Mouse (Mus musculus) G1E (cell line): Measurements from ENCODE around the gene Celf2. TPM values are rescaled to one million over a fixed set of nuclear protein-coding genes. Genes with fewer than 3 reads are reported as not detected.

Source experiments
- ATAC-seq: 2 replicates; pipeline ENCODE4 v1.8.0; 2016; ENCODE audit warnings: mild to moderate bottlenecking; ENCODE audit not compliant: insufficient number of reproducible peaks, poor library complexity, low FRiP score, severe bottlenecking; ENCODE audit errors: extremely low read depth
- DNase-seq: peaks from one replicate; pipeline ENCODE4 v3.0.0; 2012; ENCODE audit warnings: low spot score
- H3K27me3 ChIP-seq: 2 replicates; pipeline ENCODE4 v1.6.1; 2012; ENCODE audit warnings: mild to moderate bottlenecking, low read length, inconsistent platforms; ENCODE audit not compliant: insufficient read depth
- H3K36me3 ChIP-seq: replicated peaks from 2 replicates; pipeline ENCODE3; 2012; ENCODE audit warnings: mild to moderate bottlenecking, inconsistent platforms
- H3K4me1 ChIP-seq: 2 replicates; pipeline ENCODE4 v1.6.1; 2012; ENCODE audit warnings: low read depth, low read length, inconsistent platforms, mixed read lengths; ENCODE audit not compliant: insufficient read depth
- H3K4me3 ChIP-seq: 2 replicates; pipeline ENCODE4 v1.5.1; 2012; ENCODE audit warnings: low read depth, mild to moderate bottlenecking, inconsistent platforms, low read length, moderate library complexity, mixed read lengths
- H3K9me3 ChIP-seq: replicated peaks from 2 replicates; pipeline ENCODE4 v1.6.1; 2012; ENCODE audit warnings: inconsistent platforms
- CTCF ChIP-seq: IDR thresholded peaks from 2 replicates; pipeline ENCODE4 v1.5.1; 2012; ENCODE audit warnings: low read depth, low read length, inconsistent platforms, mixed read lengths
- GATA1 ChIP-seq: IDR thresholded peaks from 2 replicates; pipeline ENCODE4 v1.6.1; 2012; ENCODE audit warnings: borderline replicate concordance, low read length, inconsistent platforms, mixed read lengths
- GATA2 ChIP-seq: IDR thresholded peaks from 2 replicates; pipeline ENCODE4 v1.6.1; 2012; ENCODE audit warnings: low read depth, low read length, inconsistent platforms, borderline replicate concordance
- POLR2AphosphoS5 ChIP-seq: IDR thresholded peaks from 2 replicates; pipeline ENCODE4 v1.6.1; 2012; ENCODE audit warnings: low read depth, low read length, inconsistent platforms; ENCODE audit not compliant: insufficient replicate concordance
- TAL1 ChIP-seq: conservative IDR thresholded peaks from 2 replicates; pipeline ENCODE4 v1.6.1; 2012; ENCODE audit warnings: low read depth, low read length, inconsistent platforms, mixed read lengths
- polyA plus RNA-seq: library from polyadenylated mRNA; stranded (reverse); fragments of >175 nt; gene quantifications from 2 replicates; pipeline ENCODE4 v1.2.3, GENCODE M21; 2012
- total RNA-seq, 2 experiments: library from RNA; stranded (forward) in 1 of 2; stranded (reverse) in 1 of 2; fragments of 200-1000 nt in 1 of 2; fragments of >200 nt in 1 of 2; fragmentation: Nextera tagmentation in 1 of 2; gene quantifications; 2 replicates each; pipeline ENCODE4 v1.2.3; 2014 to 2017

The Celf2 gene
- total and polyA plus RNA-seq, 3 experiments, result 0.86 to 45.1 (median 14.2) TPM

DNA sequence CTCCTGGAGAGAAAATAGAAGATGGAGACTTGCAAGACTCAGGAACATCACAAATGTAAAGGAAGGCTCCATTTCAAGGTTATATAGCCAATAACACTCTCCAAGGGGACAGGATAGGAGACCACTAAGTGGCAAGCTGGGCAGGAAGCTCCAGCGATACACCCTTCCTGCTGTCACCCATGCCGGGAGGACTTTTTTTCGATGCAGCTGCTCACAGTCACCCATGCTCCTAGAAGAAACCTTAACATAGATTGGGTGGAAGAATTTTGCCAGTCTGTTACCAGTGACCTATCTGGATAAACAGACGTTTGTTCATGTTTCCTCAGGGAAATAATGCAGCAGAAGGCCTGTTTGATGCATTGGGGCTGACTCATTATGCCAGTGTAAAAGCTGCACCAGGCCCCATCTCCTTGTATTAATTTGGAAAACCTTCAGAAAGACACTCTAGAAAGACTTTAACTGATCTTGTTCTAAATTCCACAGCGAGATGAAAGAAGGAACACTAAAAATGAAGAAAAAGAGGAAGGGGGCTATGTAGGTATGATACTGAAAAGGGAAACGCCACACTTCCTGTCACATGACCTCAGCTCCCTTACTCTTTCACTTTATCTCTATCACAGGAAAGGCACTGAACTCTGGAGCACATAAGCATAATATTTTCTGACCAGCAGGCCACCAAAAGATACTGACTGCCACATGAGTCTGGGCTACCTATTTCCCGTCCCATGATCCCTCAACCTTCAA lies 798.5 kb downstream of the Celf2 start:
- Histone ChIP-seq H3K36me3 (no peaks in the 10 kb centered on the region), H3K4me3 (no peak overlapping the region), H3K9me3 (no peaks in the 10 kb centered on the region), H3K4me1 (peaks cover 4% of the 10 kb centered on the region; the same call in 1 of the 2 replicates), H3K27me3 (no peaks in the 10 kb centered on the region)
- TF ChIP-seq POLR2AphosphoS5, result no peak
- no peak for TF ChIP-seq CTCF
- no peak for TF ChIP-seq TAL1
- TF ChIP-seq GATA2, result no peak
- TF ChIP-seq GATA1, result no peak
- DNase-seq (no peak), ATAC-seq (peak; percentile 61)

DNA sequence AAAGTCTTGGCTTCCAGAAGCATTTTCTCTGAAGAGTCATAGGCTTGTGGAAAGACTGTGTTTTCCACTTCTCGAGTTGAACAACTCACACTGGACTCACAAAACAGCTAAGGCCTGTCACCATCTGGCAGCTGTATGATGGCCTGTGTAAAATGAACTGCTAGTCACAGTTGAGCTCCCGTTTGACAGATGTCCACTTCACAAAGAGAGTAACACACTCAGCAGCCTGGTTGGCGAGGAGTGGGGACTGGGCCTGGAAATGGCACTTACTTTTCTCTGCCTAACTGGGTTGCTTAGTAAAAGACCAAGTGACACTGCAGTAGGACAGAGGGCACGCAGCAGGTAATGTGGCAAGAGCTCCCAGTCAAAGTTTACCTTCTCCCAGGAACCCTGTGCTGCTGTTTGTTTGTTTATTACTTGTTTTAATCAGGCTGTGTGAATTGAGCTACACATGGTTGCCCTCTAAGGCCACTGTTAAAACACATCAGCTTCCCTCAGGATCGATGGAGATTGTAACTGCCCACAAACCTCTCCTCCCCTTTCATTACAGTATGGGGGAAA lies 801.3 kb downstream of the Celf2 start:
- TF ChIP-seq GATA2 (no peak), POLR2AphosphoS5 (no peak), CTCF (no peak), TAL1 (no peak), GATA1 (no peak)
- Histone ChIP-seq H3K36me3 (no peaks in the 10 kb centered on the region), H3K27me3 (no peaks in the 10 kb centered on the region), H3K4me3 (no peak overlapping the region), H3K4me1 (peaks cover 4% of the 10 kb centered on the region; the same call in 1 of the 2 replicates), H3K9me3 (no peaks in the 10 kb centered on the region)
- ATAC-seq (no peak), DNase-seq (no peak)

DNA sequence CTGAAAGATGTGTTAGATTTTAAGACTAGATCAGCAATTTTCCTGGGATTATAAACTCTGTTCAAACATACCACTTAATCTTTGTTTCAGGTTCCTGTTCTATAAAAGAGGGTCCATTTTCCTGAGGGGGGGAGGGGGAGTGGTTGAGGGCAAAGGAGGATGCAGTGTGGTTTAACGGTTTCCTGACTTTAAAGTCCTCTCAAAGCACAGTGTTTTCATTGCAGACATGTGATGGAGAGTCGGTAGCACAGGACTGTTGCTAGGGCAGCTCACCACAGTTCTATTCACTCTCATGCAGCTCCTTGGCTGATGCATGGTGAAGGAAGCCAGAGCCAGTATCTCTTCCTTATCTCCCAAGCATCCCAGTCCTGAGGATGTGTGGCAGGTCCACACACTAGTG lies 802.1 kb downstream of the Celf2 start:
- ATAC-seq, result peak; percentile 63
- Histone ChIP-seq H3K27me3 (no peaks in the 10 kb centered on the region), H3K36me3 (no peaks in the 10 kb centered on the region), H3K4me3 (no peak overlapping the region), H3K9me3 (no peaks in the 10 kb centered on the region), H3K4me1 (peaks cover 4% of the 10 kb centered on the region; the same call in 1 of the 2 replicates)
- TF ChIP-seq GATA1 (no peak), CTCF (no peak), POLR2AphosphoS5 (no peak), TAL1 (no peak), GATA2 (no peak)
- no peak for DNase-seq

DNA sequence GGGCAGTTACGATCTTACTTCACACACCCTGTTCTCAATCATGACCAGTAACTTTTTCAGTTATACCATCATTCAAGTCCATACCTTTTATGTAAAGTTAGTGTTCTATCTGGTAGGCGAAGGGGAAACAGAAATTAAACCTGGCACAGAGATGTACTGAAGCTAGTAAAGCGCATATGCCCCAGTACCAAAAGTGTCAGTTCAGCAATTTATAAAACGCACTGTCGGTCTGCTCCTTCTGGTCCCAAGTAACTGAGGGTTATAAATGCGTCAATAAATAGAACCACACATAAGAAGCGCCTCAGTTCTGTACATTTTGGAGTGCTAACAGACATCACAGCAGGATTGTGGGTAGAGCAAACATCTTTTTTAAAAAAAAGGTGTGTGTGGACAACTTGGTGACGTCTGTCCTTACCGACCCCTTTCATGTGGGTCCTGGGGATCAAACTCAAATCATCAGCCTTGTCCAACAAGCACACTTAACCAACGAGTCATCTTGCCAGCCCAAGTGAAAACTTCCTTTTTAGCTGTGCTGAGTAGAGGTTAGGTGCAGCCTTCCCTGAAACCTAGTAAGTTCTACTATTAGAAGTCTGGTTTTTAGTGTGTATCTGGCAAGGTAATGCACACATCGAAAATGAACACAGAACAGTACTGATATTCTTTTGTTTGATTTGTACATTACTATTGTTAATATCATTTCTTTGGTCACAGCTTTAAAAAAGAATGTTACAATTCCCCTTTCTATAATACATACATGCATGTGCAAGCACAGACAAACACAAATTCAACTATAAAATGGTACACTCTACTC lies 803.2 kb downstream of the Celf2 start:
- DNase-seq (no peak), ATAC-seq (no peak)
- H3K4me3 ChIP-seq, result no peak overlapping the region
- TF ChIP-seq GATA1 (no peak), POLR2AphosphoS5 (no peak)
- H3K9me3 ChIP-seq, result no peaks in the 10 kb centered on the region
- no peaks in the 10 kb centered on the region for H3K27me3 ChIP-seq
- peaks cover 2% of the 10 kb centered on the region; the same call in 1 of the 2 replicates for H3K4me1 ChIP-seq
- H3K36me3 ChIP-seq, result no peaks in the 10 kb centered on the region

DNA sequence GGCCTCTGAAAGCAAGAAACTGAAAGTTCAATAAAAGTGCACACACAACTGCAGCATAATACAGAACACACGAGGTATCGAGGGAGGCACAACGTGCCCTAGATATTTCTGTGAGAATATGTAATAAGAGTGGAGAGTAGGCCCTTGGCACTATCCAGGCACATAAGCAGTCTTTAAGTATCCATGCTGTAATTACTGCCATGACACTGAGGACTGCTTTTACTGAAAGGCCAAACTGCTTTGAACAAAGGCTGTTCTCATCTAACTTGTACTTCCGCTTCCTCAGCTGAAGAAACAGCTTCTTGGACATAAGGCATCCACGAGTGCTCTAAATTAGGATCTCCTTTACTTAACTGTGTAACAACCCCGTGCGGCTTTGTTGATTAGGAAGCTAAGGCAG lies 803.9 kb downstream of the Celf2 start:
- TF ChIP-seq POLR2AphosphoS5, result no peak
- DNase-seq, result no peak

DNA sequence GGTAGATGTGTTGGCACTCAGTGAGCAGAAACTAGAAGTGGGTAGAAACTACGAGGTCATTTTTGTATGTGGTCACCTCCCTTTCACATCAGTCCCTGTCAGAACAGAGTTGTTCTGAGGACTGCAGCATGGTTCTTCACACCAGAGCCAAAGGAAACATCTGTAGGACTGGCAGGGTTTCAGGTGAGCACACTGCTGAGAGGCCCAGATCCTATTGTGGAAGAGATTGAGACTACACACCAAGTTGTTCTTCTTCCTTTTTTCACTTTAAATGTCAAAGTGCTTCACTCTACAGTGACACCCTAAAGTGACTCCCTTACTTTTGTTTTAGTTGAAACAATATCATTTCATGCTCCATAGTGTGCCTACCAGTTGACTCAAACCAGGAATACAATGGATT lies 804.6 kb downstream of the Celf2 start:
- Histone ChIP-seq H3K9me3 (no peaks in the 10 kb centered on the region), H3K36me3 (no peaks in the 10 kb centered on the region), H3K27me3 (no peaks in the 10 kb centered on the region), H3K4me1 (no peaks in the 10 kb centered on the region), H3K4me3 (no peak overlapping the region)
- no peak for DNase-seq
- TF ChIP-seq GATA2, result no peak
- no peak for TF ChIP-seq GATA1
- TF ChIP-seq CTCF, result no peak
- no peak for TF ChIP-seq POLR2AphosphoS5
- no peak for TF ChIP-seq TAL1
- ATAC-seq, result no peak

More for the DNA sequence above, 803.9 kb downstream of the Celf2 start:
- H3K4me3 ChIP-seq, result no peak overlapping the region
- no peaks in the 10 kb centered on the region for H3K36me3 ChIP-seq
- no peaks in the 10 kb centered on the region for H3K4me1 ChIP-seq
- no peak for ATAC-seq
- no peaks in the 10 kb centered on the region for H3K27me3 ChIP-seq
- no peaks in the 10 kb centered on the region for H3K9me3 ChIP-seq
